Mouse (Mus musculus): ENCODE data around the gene Zfp106. TPM values are rescaled to one million over a fixed set of nuclear protein-coding genes. Genes with fewer than 3 reads are reported as not detected.

Gene Zfp106
- total and polyA plus RNA-seq, 3 experiments: 174 to 527 (median 443) TPM

DNA sequence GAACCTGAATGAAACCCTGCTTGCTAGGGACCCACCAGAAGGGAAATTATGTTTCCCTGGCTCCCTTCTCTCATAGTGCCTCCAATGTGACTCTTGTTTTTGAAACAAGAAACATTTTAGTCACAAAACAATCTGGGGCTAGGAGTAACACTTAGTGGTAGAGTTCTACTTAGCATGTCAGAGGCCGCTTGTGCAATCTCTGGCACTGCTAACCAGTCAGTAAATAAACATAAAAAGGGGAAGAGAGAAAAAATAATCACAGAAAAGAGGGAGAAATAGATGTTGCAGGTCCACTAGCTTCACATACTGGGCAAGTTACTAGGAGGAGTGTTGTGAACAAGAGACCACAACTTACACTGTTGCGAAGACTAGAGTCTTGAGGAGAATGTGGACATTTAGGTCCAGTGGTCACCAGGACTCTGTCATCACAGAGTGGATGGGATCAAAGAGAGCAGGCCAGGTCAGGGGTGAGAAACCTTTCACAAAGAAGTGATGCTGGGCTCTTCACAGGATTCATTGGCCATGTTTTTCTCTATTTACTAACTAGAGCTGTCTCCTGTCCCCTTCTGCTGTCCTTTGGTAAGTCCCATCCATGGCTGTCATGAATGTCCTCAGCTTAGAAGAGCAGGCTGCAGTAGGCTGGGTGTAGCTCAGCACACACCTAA is 98.8 kb downstream of the Zfp106 start:
- H3K27ac ChIP-seq: no peak overlapping the region
- 94% methylated on average over 2 of the region's 2 CpGs for WGBS

DNA sequence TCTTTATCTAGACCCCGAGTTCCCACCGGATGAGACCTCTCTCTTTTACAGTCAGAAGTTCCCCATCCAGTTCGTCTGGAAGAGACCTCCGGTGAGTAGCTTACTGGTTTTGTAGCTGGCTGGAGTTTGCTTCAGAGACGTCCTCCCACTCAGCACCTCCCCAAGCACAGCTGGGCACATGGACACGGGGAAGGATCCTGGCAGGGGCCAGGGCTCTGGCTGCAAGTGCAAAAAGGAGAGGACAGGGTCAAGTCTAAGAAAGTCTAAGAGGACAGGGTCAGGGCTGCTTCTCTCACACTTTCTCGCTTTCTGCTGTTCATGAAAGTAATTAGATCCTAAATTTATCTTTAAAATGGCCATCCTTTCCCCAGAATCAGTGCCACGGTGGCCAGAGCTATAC is 99.6 kb downstream of the Zfp106 start:
- 65% methylated on average over 8 of the region's 8 CpGs for WGBS
- Histone ChIP-seq H3K4me1 (ENCODE audit: control insufficient read depth, insufficient read depth, low read length) (peaks cover 3% of the 10 kb centered on the region), H3K36me3 (ENCODE audit: control insufficient read depth, insufficient read depth, low read length) (no peaks in the 10 kb centered on the region), H3K4me3 (no peak overlapping the region), H3K79me2 (replicated peaks; ENCODE audit: control insufficient read depth, insufficient read depth, low read length) (no peaks in the 10 kb centered on the region), H3K9ac (ENCODE audit: low read depth, low read length) (no peak overlapping the region), H3K27ac (no peak overlapping the region), H3K27me3 (ENCODE audit: control insufficient read depth, insufficient read depth, low read length) (no peaks in the 10 kb centered on the region)
- intact Hi-C loops (cut with DNase I): no loop called here
- DNase-seq: no peak
- TF ChIP-seq CTCF (IDR thresholded peaks at IDR 0.05): no peak
- TF ChIP-seq POLR2A (IDR thresholded peaks at IDR 0.05; ENCODE audit: insufficient read depth, low read depth, low read length): no peak
- no peak for TF ChIP-seq EP300 (IDR thresholded peaks at IDR 0.05; ENCODE audit: insufficient read depth, low read depth, low read length)

More for the DNA sequence above, 98.8 kb downstream of the Zfp106 start:
- no peak overlapping the region for H3K9ac ChIP-seq (ENCODE audit: low read depth, low read length)
- H3K4me1 ChIP-seq (ENCODE audit: control insufficient read depth, insufficient read depth, low read length): peaks cover 3% of the 10 kb centered on the region
- no peak for DNase-seq
- H3K79me2 ChIP-seq (replicated peaks; ENCODE audit: control insufficient read depth, insufficient read depth, low read length): no peaks in the 10 kb centered on the region
- H3K27me3 ChIP-seq (ENCODE audit: control insufficient read depth, insufficient read depth, low read length): no peaks in the 10 kb centered on the region
- TF ChIP-seq CTCF (IDR thresholded peaks at IDR 0.05) (no peak), EP300 (IDR thresholded peaks at IDR 0.05; ENCODE audit: insufficient read depth, low read depth, low read length) (no peak), POLR2A (IDR thresholded peaks at IDR 0.05; ENCODE audit: insufficient read depth, low read depth, low read length) (no peak)
- H3K4me3 ChIP-seq: no peak overlapping the region
- intact Hi-C loops (cut with DNase I): no loop called here
- H3K36me3 ChIP-seq (ENCODE audit: control insufficient read depth, insufficient read depth, low read length): no peaks in the 10 kb centered on the region

DNA sequence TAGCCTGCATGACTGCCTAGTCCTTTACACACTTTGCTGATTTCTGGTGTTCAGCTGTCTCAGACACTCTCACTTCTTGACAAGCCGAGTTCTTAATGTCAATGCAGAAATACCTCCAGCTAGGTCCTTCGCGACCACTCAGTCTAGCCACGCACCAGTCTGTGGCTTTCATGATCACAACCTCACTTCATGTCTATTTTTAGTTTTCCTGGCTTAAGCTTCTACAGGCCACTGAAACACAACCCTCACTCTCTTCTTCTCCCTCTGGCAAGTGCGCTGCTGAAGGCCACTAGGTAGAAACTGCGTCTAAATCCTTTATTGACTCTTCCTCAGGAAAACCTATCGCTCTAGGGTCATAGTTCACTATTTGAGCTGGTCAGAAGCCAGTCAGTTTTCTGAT is 100.3 kb downstream of the Zfp106 start:
- TF ChIP-seq POLR2A (IDR thresholded peaks at IDR 0.05; ENCODE audit: insufficient read depth, low read depth, low read length) (no peak), CTCF (IDR thresholded peaks at IDR 0.05) (no peak), EP300 (IDR thresholded peaks at IDR 0.05; ENCODE audit: insufficient read depth, low read depth, low read length) (no peak)
- Histone ChIP-seq H3K4me3 (no peak overlapping the region), H3K27me3 (ENCODE audit: control insufficient read depth, insufficient read depth, low read length) (no peaks in the 10 kb centered on the region), H3K36me3 (ENCODE audit: control insufficient read depth, insufficient read depth, low read length) (no peaks in the 10 kb centered on the region), H3K27ac (no peak overlapping the region), H3K9ac (ENCODE audit: low read depth, low read length) (no peak overlapping the region), H3K79me2 (replicated peaks; ENCODE audit: control insufficient read depth, insufficient read depth, low read length) (no peaks in the 10 kb centered on the region), H3K4me1 (ENCODE audit: control insufficient read depth, insufficient read depth, low read length) (peaks cover 3% of the 10 kb centered on the region)
- 43% methylated on average over 7 of the region's 7 CpGs for WGBS
- intact Hi-C loops (cut with DNase I): no loop called here
- DNase-seq: no peak

GRCm38 (mm10) chr2:120460216-120460615 is 103.4 kb downstream of the Zfp106 start:
- Histone ChIP-seq H3K4me1 (ENCODE audit: control insufficient read depth, insufficient read depth, low read length) (peaks cover 3% of the 10 kb centered on the region), H3K27ac (no peak overlapping the region), H3K79me2 (replicated peaks; ENCODE audit: control insufficient read depth, insufficient read depth, low read length) (no peaks in the 10 kb centered on the region), H3K27me3 (ENCODE audit: control insufficient read depth, insufficient read depth, low read length) (no peaks in the 10 kb centered on the region), H3K9ac (ENCODE audit: low read depth, low read length) (no peak overlapping the region), H3K36me3 (ENCODE audit: control insufficient read depth, insufficient read depth, low read length) (no peaks in the 10 kb centered on the region), H3K4me3 (no peak overlapping the region)
- DNase-seq: no peak
- TF ChIP-seq EP300 (IDR thresholded peaks at IDR 0.05; ENCODE audit: insufficient read depth, low read depth, low read length) (no peak), CTCF (IDR thresholded peaks at IDR 0.05) (no peak), POLR2A (IDR thresholded peaks at IDR 0.05; ENCODE audit: insufficient read depth, low read depth, low read length) (no peak)
- intact Hi-C loops (cut with DNase I): no loop called here
- WGBS: 82% methylated on average over 4 of the region's 4 CpGs

Other genes starting within 250 kb of the Zfp106 start
- not detected for gene Pla2g4f, start 249.7 kb downstream of the Zfp106 start, total RNA-seq (2021)
- 0.08 TPM in 1 of 2 replicates, not detected in the other for gene Pla2g4f, start 249.7 kb downstream of the Zfp106 start, polyA plus RNA-seq (2012; rRNA removed)
- 10 to 100 TPM; 25.9 to 27.2 TPM for gene Vps39, start 210.7 kb downstream of the Zfp106 start, total RNA-seq (2021)
- 14.9 and 44.8 TPM in 2 replicates for gene Vps39, start 210.7 kb downstream of the Zfp106 start, polyA plus RNA-seq (2012; rRNA removed)
- 10 to 100 TPM; 22.0 to 24.5 TPM for gene Ganc, start 159.9 kb downstream of the Zfp106 start, total RNA-seq (2021)
- 14.3 and 20.3 TPM in 2 replicates for gene Ganc, start 159.9 kb downstream of the Zfp106 start, polyA plus RNA-seq (2012; rRNA removed)
- 10 to 100 TPM; 15.4 to 17.6 TPM for gene Tmem87a, start 159.7 kb downstream of the Zfp106 start, total RNA-seq (2021)
- gene Tmem87a, start 159.7 kb downstream of the Zfp106 start, polyA plus RNA-seq (2012; rRNA removed): 7.6 and 12.2 TPM in 2 replicates
- 1 to 10 TPM; 1.5 to 1.9 TPM for gene Capn3, start 107.8 kb downstream of the Zfp106 start, total RNA-seq (2021)
- 2.6 and 3.0 TPM in 2 replicates for gene Capn3, start 107.8 kb downstream of the Zfp106 start, polyA plus RNA-seq (2012; rRNA removed)
- 10 to 100 TPM; 57.9 to 65.4 TPM for gene Snap23, start 3.8 kb upstream of the Zfp106 start, total RNA-seq (2021)
- gene Snap23, start 3.8 kb upstream of the Zfp106 start, polyA plus RNA-seq (2012; rRNA removed): 12.1 and 25.8 TPM in 2 replicates
- 10 to 100 TPM in 1 of 2 experiments, 1 to 10 TPM in 1; 9.8 to 10.2 TPM for gene Haus2, start 45.5 kb upstream of the Zfp106 start, total RNA-seq (2021)
- 3.6 and 8.1 TPM in 2 replicates for gene Haus2, start 45.5 kb upstream of the Zfp106 start, polyA plus RNA-seq (2012; rRNA removed)
- 10 to 100 TPM; 14.5 to 14.9 TPM for gene Lrrc57, start 45.7 kb upstream of the Zfp106 start, total RNA-seq (2021)
- gene Lrrc57, start 45.7 kb upstream of the Zfp106 start, polyA plus RNA-seq (2012; rRNA removed): 12.1 and 21.1 TPM in 2 replicates
- gene Stard9, start 65.3 kb upstream of the Zfp106 start, total RNA-seq (2021): 1 to 10 TPM; 6.6 TPM
- gene Stard9, start 65.3 kb upstream of the Zfp106 start, polyA plus RNA-seq (2012; rRNA removed): 6.5 and 11.4 TPM in 2 replicates